Mouse (Mus musculus) liver, embryonic 14.5 days (tissue): Measurements from ENCODE around the gene Prx.

Source experiments
- CTCF ChIP-seq: IDR thresholded peaks from 2 replicates; pipeline ENCODE4 v1.5.1; 2016; ENCODE audit warnings: antibody characterized with exemption, low read depth, control low read depth
- EP300 ChIP-seq: IDR thresholded peaks from 2 replicates; pipeline ENCODE4 v1.6.1; 2016; ENCODE audit warnings: antibody characterized with exemption, low read depth

DNA sequence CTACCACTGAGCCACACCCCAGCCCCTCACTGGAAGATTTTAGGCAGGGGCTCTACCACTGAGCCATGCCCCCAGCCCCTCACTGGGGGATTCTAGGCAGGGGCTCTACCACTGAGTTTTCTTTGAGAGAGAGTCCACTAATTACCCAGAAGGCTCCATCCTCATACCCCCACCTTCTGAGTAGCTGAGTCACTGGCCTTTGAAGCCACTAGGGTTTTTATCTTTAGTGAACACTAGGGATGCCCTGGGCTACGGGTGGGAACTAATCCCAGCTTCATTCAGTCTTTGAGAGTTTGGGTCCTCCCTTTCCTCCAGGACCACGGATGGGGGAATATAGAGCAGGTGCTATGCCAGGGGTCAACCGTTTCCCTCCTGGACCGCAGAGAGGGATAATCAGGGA, 40.5 kb upstream of the Prx start:
- TF ChIP-seq CTCF = no peak
- TF ChIP-seq EP300 = no peak
